Mouse (Mus musculus) kidney, adult 9 months (tissue): ENCODE measurements at regions not wholly inside any gene's neighbourhood (a gene's known extent, or its start where the extent isn't known, plus 50 kb on each side); places are given as distances from the start of the nearest gene placed in this dataset.

Experiments used
- DNase-seq: peaks from one replicate; pipeline ENCODE4 v3.0.0; 2022

DNA sequence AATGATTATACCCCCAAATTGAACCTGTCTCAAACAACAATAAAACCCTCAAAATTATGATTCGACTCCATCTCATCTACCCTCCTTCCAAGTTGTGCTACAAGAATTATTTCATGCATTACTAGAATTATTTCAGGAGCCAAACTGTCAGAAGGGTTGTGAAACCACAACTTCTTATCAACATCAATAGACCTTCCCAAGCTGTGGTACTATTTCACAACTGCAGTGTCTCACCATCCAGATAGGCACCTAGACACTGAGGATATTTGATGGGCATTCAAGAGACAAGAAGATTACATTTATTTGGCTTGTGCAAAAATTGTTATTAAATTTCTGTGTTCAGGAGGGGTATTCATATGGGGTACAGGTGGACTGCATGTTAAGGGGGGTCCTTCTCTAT lies 567.0 kb downstream of the Adgrl2 start:
- no peak for DNase-seq

- DNase-seq, result no peak
Observed at GRCm38 (mm10) chr3:148422720-148423119, 567.6 kb downstream of the Adgrl2 start.

- DNase-seq, result no peak
Observed at GRCm38 (mm10) chr3:148422205-148422604, 568.1 kb downstream of the Adgrl2 start.

DNA sequence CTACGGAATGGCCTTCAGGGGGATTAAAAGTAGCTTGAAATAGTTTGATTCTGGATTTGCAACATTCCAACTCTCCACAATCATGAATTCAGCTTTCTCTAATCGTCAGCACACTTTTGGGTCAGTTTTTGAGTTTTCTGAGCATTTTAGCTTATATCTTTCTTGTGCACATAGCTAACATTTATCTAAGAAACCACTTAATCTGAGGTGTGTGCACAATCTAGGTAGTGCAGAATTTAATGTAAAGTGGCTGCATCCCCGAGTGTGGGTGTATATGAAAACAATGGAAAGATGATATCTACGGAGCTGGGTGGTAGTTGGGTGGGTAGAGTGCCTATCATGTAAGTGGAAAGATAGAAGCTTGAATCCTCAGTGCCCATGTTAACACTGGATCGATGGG lies 570.1 kb downstream of the Adgrl2 start:
- no peak for DNase-seq

- no peak for DNase-seq
Observed at GRCm38 (mm10) chr3:148419462-148420074, 570.8 kb downstream of the Adgrl2 start.

DNA sequence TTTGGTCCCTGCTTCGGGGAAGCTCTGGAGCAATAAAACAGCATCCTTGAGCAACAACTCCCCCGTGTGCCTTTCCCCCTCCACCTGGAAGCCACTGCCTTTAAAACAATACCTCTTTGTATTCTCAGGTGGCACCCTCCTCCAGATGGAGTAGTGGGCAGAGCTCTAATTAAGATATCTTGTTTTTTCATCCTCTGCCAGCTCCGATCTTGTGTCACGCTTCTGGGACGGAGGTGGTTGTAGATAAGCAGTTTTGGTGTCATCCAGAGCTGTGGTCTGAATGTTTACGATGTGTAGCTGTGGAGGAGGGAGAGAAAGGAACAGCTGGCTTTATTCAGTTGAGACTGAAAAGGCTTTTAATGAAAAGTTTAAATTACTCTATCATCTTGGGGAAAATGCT lies 572.3 kb downstream of the Adgrl2 start:
- DNase-seq, result no peak

- no peak for DNase-seq
Observed at GRCm38 (mm10) chr3:148415443-148415842, 574.9 kb downstream of the Adgrl2 start.

GRCm38 (mm10) chr3:148413027-148413426 lies 577.3 kb downstream of the Adgrl2 start:
- no peak for DNase-seq

- DNase-seq, result no peak
Observed at GRCm38 (mm10) chr3:148412191-148412590, 578.2 kb downstream of the Adgrl2 start.

DNA sequence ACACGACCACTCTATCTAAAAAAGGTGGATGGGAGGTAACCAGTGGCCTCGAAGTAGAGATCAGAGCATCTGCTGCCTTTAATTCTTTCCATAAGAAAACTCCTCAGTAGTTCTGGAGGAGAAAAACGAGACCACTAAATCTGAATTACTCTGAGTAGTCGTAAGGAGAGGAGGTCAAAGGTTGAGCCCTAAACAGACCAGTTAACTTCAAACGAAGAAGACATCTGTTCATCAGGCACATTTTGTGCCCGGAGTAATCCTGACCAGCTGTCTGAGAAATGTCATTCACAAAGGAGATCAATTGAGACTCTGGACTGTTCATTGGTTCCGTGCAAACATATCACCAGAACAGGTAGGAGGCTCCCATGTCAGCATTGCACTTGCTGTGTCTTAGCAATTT lies 592.0 kb downstream of the Adgrl2 start:
- DNase-seq, result no peak

DNA sequence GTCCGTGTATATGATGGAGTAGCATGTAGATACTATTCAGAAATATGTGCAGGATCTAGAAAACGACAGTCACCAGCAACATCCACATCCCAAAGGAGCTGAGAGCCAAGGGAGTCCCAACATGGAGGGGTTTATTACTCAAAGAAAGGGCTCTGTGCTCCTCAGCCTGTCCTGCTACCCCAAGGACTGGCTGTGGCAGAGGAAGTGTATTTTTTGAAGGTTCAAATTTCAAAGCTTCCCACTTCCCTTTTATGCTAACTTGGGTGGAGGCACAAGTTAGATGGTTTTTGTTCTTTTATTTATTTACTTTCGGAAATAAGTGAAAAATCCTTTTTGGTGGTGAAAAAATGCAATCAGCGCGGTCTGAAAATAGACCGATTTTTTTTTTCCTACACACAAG lies 602.8 kb downstream of the Adgrl2 start:
- DNase-seq, result no peak

GRCm38 (mm10) chr3:148385712-148386111 lies 604.6 kb downstream of the Adgrl2 start:
- DNase-seq, result no peak

- DNase-seq, result no peak
Observed at GRCm38 (mm10) chr3:148381057-148381456, 609.3 kb downstream of the Adgrl2 start.

GRCm38 (mm10) chr3:148363331-148363730 lies 627.0 kb downstream of the Adgrl2 start:
- DNase-seq, result no peak

- no peak for DNase-seq
Observed at GRCm38 (mm10) chr3:148362453-148362864, 627.9 kb downstream of the Adgrl2 start.

GRCm38 (mm10) chr3:148343633-148344361 lies 646.6 kb downstream of the Adgrl2 start:
- DNase-seq, result peak; percentile 57

- peak; percentile 7 for DNase-seq
Observed at GRCm38 (mm10) chr3:148343256-148343632, 647.1 kb downstream of the Adgrl2 start.

GRCm38 (mm10) chr3:148339258-148339657 lies 651.1 kb downstream of the Adgrl2 start:
- no peak for DNase-seq

GRCm38 (mm10) chr3:148336640-148337039 lies 653.7 kb downstream of the Adgrl2 start:
- no peak for DNase-seq

DNA sequence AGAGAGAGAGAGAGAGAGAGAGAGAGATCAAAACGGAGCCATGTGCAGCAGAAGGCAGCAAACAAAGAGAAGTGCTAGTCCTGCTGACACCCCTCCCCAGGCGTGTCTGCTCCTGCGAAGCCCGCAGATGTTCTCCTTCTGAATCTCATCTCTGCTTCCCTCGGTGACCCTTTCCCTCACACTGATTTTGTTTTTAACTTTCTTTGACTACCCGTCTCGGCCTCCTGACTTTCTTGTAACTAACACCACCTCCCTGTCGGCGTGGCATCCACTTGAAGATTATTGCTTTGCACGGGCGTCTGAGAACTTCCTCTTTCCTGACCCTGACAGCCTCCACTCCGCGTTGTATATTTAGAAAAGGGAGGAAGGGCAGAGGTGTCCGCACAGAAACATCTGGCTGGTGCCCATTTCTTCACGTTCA lies 654.3 kb downstream of the Adgrl2 start:
- DNase-seq, result peak; percentile 13

DNA sequence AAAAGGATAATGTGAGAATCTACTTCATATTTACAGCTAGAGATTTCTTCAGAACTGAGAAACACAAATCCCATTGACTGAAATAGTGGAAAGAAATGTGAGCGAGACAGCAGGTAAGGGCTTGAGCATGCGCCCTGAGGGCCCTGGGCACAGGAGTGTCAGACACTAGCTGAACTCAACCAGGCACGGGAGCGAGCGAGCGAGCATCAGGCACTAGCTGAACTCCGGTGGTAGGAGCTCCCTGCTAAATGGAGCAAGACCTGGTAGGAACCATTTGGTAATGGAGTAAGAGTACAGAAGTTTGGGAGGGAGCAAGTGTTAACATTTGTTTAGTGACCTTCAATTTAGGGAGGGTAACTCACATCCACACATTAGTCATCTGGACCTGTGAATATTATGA lies 654.7 kb downstream of the Adgrl2 start:
- no peak for DNase-seq

GRCm38 (mm10) chr3:148324911-148325621 lies 665.3 kb downstream of the Adgrl2 start:
- DNase-seq, result no peak

GRCm38 (mm10) chr3:148321894-148322293 lies 668.5 kb downstream of the Adgrl2 start:
- DNase-seq, result no peak

GRCm38 (mm10) chr3:148316198-148316597 lies 674.2 kb downstream of the Adgrl2 start:
- no peak for DNase-seq
